Mouse (Mus musculus) macrophage (primary cell): Measurements from ENCODE around the gene Gpr19. TPM values are rescaled to one million over a fixed set of nuclear protein-coding genes. Genes with fewer than 3 reads are reported as not detected.

Experiments
- H3K27ac ChIP-seq: fragments of 350-480 bp; formaldehyde crosslinking; 2 replicates; pipeline ENCODE4 v1.9.0; 2021
- H3K36me3 ChIP-seq: fragments of 350-480 bp; formaldehyde crosslinking; 2 replicates; pipeline ENCODE4 v1.9.0; 2021; ENCODE audit errors: inconsistent target
- H3K4me3 ChIP-seq: fragments of 350-480 bp; formaldehyde crosslinking; 2 replicates; pipeline ENCODE4 v1.9.0; 2021; ENCODE audit errors: inconsistent target
- H3K79me2 ChIP-seq: fragments of 350-480 bp; formaldehyde crosslinking; 2 replicates; pipeline ENCODE4 v1.9.0; 2021; ENCODE audit errors: inconsistent target
- WGBS: methylation state at CpG from one replicate; pipeline ENCODE4 v1.1.7; 2026; ENCODE audit warnings: inconsistent platforms; ENCODE audit not compliant: missing documents; 5-methylcytosine and 5-hydroxymethylcytosine counted together
- polyA plus RNA-seq: library from polyadenylated mRNA; stranded (reverse); fragments of 250-400 nt; gene quantifications from 3 replicates; pipeline ENCODE4 v1.2.4, GENCODE M21; 2018; ENCODE audit warnings: inconsistent platforms

Gene Gpr19
- polyA plus RNA-seq, 1 experiment from 2014 or later = 2.1 TPM

GRCm38 (mm10) chr6:134928096-134928888, 29.9 kb upstream of the Gpr19 start:
- 3% methylated on average over 39 of the region's 63 CpGs for WGBS

GRCm38 (mm10) chr6:134927595-134928095, 29.3 kb upstream of the Gpr19 start:
- peaks cover 74% of the 10 kb centered on the region for H3K79me2 ChIP-seq
- under 1% methylated on average over 13 of the region's 13 CpGs for WGBS
- peak overlapping the region; percentile 95 for H3K27ac ChIP-seq
- H3K4me3 ChIP-seq = peak overlapping the region; percentile 71
- no peaks in the 10 kb centered on the region for H3K36me3 ChIP-seq

More at GRCm38 (mm10) chr6:134928096-134928888, 29.9 kb upstream of the Gpr19 start:
- Histone ChIP-seq H3K36me3 (no peaks in the 10 kb centered on the region), H3K27ac (peak overlapping the region; percentile 95), H3K79me2 (peaks cover 74% of the 10 kb centered on the region), H3K4me3 (peak overlapping the region; percentile 71)

DNA sequence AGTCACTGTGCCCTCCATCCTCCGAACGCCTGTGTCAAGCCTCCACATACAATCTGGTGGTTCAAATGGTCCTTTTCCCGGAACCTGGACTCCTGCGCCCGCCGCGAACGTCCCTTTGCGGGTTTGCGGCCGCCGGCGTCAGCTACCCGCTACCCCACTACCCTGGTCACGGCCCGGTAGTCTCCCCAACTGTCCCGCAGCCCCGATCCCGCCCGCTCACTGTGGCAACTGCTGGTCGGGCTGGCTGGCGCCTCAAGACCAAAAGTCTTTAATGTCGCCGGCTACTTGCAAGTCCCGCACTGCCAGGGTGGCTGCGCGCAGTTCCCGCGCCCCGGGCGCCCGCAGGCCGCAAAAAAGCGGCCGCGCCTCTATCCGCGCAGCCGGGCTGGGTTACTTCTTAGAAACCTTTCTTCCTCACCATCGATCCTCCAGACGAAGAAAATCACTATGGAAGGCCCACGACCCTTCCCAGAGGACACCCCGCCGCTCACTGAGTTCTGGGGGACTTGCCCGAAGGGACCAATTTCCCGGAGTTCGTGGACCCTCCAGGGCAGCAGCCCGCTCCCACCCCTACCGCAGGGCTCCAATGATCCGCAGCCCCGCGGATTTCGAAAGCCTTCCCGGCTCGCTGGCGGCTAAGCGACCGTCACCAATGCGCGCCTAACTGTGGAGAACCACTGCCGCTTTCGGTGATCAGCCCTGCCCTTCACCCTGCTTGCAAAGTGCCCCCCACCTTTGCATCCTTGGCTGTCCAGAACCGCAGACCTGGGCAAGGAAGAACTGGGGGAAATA, 28.6 kb upstream of the Gpr19 start:
- under 1% methylated on average over 63 of the region's 63 CpGs for WGBS

DNA sequence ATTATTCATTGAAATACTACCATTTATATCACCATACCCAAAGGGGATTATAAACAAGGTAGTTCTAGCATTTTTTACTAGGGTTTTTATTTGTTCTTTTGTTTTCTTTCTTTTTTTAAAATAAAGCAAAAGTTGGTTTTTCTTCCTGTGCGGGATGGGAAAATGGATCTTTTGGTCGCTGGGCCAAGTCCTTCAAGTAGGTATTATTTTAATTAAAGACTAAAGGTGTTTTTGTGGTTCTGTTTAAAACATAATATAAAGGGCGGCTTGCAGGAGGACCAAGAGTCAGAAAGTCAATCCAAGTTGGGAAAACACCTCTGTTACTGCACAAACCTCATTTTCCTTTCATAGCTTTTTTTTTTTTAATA, 27.9 kb upstream of the Gpr19 start:
- 13% methylated on average over 3 of the region's 3 CpGs for WGBS
- H3K36me3 ChIP-seq = no peaks in the 10 kb centered on the region
- H3K27ac ChIP-seq = peak overlapping the region; percentile 95
- H3K4me3 ChIP-seq = peak overlapping the region; percentile 71
- H3K79me2 ChIP-seq = peaks cover 74% of the 10 kb centered on the region

More for the DNA sequence above, 28.6 kb upstream of the Gpr19 start:
- H3K4me3 ChIP-seq = peak overlapping the region; percentile 71
- peaks cover 74% of the 10 kb centered on the region for H3K79me2 ChIP-seq
- no peaks in the 10 kb centered on the region for H3K36me3 ChIP-seq
- peak overlapping the region; percentile 95 for H3K27ac ChIP-seq

GRCm38 (mm10) chr6:134925673-134926337, 27.4 kb upstream of the Gpr19 start:
- Histone ChIP-seq H3K4me3 (peak overlapping the region; percentile 71; the same call in 1 of the 2 replicates), H3K36me3 (no peaks in the 10 kb centered on the region), H3K27ac (peak overlapping the region; percentile 95; the same call in 1 of the 2 replicates), H3K79me2 (peaks cover 74% of the 10 kb centered on the region)
- WGBS = 59% methylated on average over 4 of the region's 4 CpGs

DNA sequence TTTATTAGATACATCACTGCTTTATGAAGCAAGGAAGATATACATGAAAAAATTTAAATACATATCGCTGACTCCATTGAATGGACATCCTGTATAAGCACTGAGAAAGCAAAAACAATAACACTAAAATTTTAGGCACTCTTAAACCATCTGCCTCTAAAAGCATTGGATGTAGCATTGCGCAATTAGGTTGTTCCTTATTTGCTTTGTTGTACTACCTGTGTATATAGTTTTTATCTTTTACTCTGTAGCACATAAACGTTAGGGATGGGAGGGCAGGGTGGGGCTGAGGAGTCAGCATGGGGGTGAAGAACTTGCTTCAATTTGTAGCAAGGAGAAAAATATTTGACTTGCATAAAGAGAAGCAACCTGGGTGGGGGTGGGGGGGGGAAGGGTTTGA, 25.9 kb upstream of the Gpr19 start:
- H3K79me2 ChIP-seq = peaks cover 62% of the 10 kb centered on the region
- H3K4me3 ChIP-seq = no peak overlapping the region
- no peaks in the 10 kb centered on the region for H3K36me3 ChIP-seq
- no peak overlapping the region for H3K27ac ChIP-seq
- 51% methylated on average over 3 of the region's 3 CpGs for WGBS

GRCm38 (mm10) chr6:134923670-134924069, 25.3 kb upstream of the Gpr19 start:
- no peaks in the 10 kb centered on the region for H3K36me3 ChIP-seq
- peaks cover 58% of the 10 kb centered on the region for H3K79me2 ChIP-seq
- peak overlapping the region; percentile 12; the same call in 1 of the 2 replicates for H3K27ac ChIP-seq
- no peak overlapping the region for H3K4me3 ChIP-seq
- WGBS = 62% methylated on average over 4 of the region's 4 CpGs

- H3K79me2 ChIP-seq = peaks cover 58% of the 10 kb centered on the region
- H3K36me3 ChIP-seq = no peaks in the 10 kb centered on the region
- H3K27ac ChIP-seq = peak overlapping the region; percentile 91
- H3K4me3 ChIP-seq = peak overlapping the region; percentile 97
- WGBS = 6% methylated on average over 9 of the region's 9 CpGs
These were observed 24.3 kb upstream of the Gpr19 start for GRCm38 (mm10) chr6:134922511-134923195.

GRCm38 (mm10) chr6:134921695-134922510, 23.5 kb upstream of the Gpr19 start:
- WGBS = 3% methylated on average over 19 of the region's 20 CpGs
- no peaks in the 10 kb centered on the region for H3K36me3 ChIP-seq
- H3K79me2 ChIP-seq = peaks cover 58% of the 10 kb centered on the region
- peak overlapping the region; percentile 91 for H3K27ac ChIP-seq
- H3K4me3 ChIP-seq = peak overlapping the region; percentile 97

- H3K27ac ChIP-seq = peak overlapping the region; percentile 91
- H3K79me2 ChIP-seq = peaks cover 56% of the 10 kb centered on the region
- peak overlapping the region; percentile 97 for H3K4me3 ChIP-seq
- WGBS = 2% methylated on average over 30 of the region's 32 CpGs
- no peaks in the 10 kb centered on the region for H3K36me3 ChIP-seq
These were observed 22.8 kb upstream of the Gpr19 start for GRCm38 (mm10) chr6:134921014-134921694.

GRCm38 (mm10) chr6:134920190-134921013, 22.0 kb upstream of the Gpr19 start, which contains the start of gene Cdkn1b:
Gene Cdkn1b (plus strand): TSS chr6:134920401.
- peak within 1 kb of the TSS; percentile 91 for H3K27ac ChIP-seq
- H3K36me3 ChIP-seq = no peaks in the 10 kb centered on the region
- peaks cover 49% of the 10 kb centered on the region for H3K79me2 ChIP-seq
- 1% methylated on average over 75 of the region's 77 CpGs for WGBS
- peak within 1 kb of the TSS; percentile 97 for H3K4me3 ChIP-seq

GRCm38 (mm10) chr6:134919511-134920189, 21.3 kb upstream of the Gpr19 start:
- WGBS = 10% methylated on average over 29 of the region's 37 CpGs

More at GRCm38 (mm10) chr6:134919511-134920189, 21.3 kb upstream of the Gpr19 start:
- Histone ChIP-seq H3K4me3 (peak overlapping the region; percentile 51), H3K27ac (peak overlapping the region; percentile 57), H3K36me3 (no peaks in the 10 kb centered on the region), H3K79me2 (peaks cover 41% of the 10 kb centered on the region)
